Mouse (Mus musculus) liver, embryonic 15.5 days (tissue): ENCODE results near the gene Ccdc151. TPM values are rescaled to one million over a fixed set of nuclear protein-coding genes. Genes with fewer than 3 reads are reported as not detected.

Source experiments
- ATAC-seq: fragments of 200-750 bp; cut with Nextera tagmentation; 2 replicates; pipeline ENCODE4 v1.8.0; 2017; ENCODE audit warnings: moderate number of reproducible peaks, mild to moderate bottlenecking, moderate library complexity; ENCODE audit not compliant: insufficient read depth
- H3K27ac ChIP-seq: fragments of 300-500 bp; sonication (generic); replicated peaks from 2 replicates; pipeline ENCODE4 v1.5.1; 2015; ENCODE audit warnings: mild to moderate bottlenecking, inconsistent platforms
- H3K27me3 ChIP-seq: fragments of 300-500 bp; sonication (generic); 2 replicates; pipeline ENCODE4 v1.6.1; 2015; ENCODE audit warnings: mild to moderate bottlenecking, inconsistent platforms
- H3K36me3 ChIP-seq: fragments of 300-500 bp; sonication (generic); replicated peaks from 2 replicates; pipeline ENCODE4 v1.6.1; 2015; ENCODE audit warnings: moderate library complexity, mild to moderate bottlenecking, inconsistent platforms
- H3K4me1 ChIP-seq: fragments of 300-500 bp; sonication (generic); replicated peaks from 2 replicates; pipeline ENCODE4 v1.6.1; 2015; ENCODE audit warnings: inconsistent platforms
- H3K4me2 ChIP-seq: fragments of 300-500 bp; sonication (generic); 2 replicates; pipeline ENCODE4 v1.6.1; 2015; ENCODE audit warnings: moderate library complexity, mild to moderate bottlenecking, inconsistent platforms
- H3K4me3 ChIP-seq: fragments of 300-500 bp; sonication (generic); replicated peaks from 2 replicates; pipeline ENCODE4 v1.5.1; 2015; ENCODE audit warnings: mild to moderate bottlenecking, inconsistent platforms
- H3K9ac ChIP-seq: fragments of 300-500 bp; sonication (generic); 2 replicates; pipeline ENCODE4 v1.6.1; 2015; ENCODE audit warnings: moderate library complexity, mild to moderate bottlenecking, inconsistent platforms
- H3K9me3 ChIP-seq: fragments of 300-500 bp; sonication (generic); replicated peaks from 2 replicates; pipeline ENCODE4 v1.6.1; 2016; ENCODE audit warnings: inconsistent platforms
- WGBS: fragments of 180-500 bp; shearing (Covaris S2); methylation state at CpG from one replicate; pipeline ENCODE4 v1.1.7; 2015; ENCODE audit warnings: mixed read lengths; ENCODE audit not compliant: insufficient replicate concordance; 5-methylcytosine and 5-hydroxymethylcytosine counted together
- polyA plus RNA-seq: library from polyadenylated mRNA; unstranded; fragments of >200 nt; fragmentation: Nextera tagmentation; extraction: Ambion mirVana; gene quantifications from 2 replicates; pipeline ENCODE4 v1.2.1, GENCODE M21; 2015

The Ccdc151 gene
- polyA plus RNA-seq = not detected in 2 replicates

DNA sequence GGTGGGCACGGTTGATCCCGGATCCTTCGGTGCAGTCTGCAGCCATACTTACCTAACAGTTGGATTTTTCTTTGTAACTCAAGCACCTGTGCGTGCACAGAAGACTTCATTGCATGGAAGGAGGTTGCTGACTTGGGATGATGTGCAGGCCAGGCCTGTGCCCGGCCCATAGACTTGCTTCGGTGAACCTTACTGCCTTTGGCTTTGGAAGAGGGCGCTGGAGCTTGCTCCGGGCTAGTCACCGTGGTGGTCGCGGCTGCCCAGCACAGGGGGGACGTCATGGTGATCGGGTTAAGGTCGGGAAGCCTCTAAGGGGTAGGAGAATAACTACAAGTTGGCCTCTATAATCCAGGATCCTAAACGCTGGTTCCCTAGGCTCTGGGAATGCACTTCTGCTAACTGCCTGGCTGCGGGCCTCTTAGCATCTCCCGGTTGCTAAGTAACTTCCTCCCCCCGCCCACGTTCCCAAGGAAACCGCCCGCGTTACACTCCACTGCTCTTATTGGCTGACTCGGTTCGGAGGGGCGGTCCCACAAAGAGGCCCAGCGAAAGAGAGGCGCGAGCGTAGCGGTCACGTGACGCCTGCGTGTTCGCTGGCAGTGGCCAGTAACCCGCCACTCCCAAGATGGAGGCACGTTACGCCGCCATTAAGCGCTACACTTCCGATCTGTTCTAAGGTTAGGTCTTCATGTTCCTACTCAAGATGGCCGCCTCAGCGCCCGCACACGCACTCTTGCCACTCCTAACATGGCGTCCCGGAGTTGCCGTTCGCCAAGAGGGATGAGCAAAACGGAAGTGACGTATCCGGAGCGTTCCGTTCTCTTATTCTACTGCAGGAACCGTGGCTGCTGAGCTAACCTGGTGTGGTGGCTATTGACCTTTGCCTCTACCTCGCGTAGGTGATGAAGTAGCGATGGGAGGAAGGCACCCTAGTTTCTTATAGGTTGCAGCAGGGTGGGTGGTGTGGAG lies at the start of gene Ccdc151, which contains the start of gene Prkcsh:
Ccdc151 (minus strand) TSS at position 441 of the 969 bp plus-strand sequence.
Prkcsh (plus strand) TSS at position 613 of the 969 bp plus-strand sequence.
- peaks cover 34% of the 10 kb centered on the region for H3K36me3 ChIP-seq
- peak within 1 kb of the TSS; percentile 65 for H3K9ac ChIP-seq
- 6% methylated on average over 57 of the region's 57 CpGs for WGBS
- H3K4me3 ChIP-seq = peak within 1 kb of the TSS; percentile 74
- peak within 1 kb of the TSS; percentile 76 for H3K27ac ChIP-seq
- peaks cover 26% of the 10 kb centered on the region for H3K4me1 ChIP-seq
- H3K27me3 ChIP-seq = peaks cover 40% of the 10 kb centered on the region
- peak; percentile 99 for ATAC-seq
- peak within 1 kb of the TSS; percentile 88 for H3K4me2 ChIP-seq
- H3K9me3 ChIP-seq = no peaks in the 10 kb centered on the region

DNA sequence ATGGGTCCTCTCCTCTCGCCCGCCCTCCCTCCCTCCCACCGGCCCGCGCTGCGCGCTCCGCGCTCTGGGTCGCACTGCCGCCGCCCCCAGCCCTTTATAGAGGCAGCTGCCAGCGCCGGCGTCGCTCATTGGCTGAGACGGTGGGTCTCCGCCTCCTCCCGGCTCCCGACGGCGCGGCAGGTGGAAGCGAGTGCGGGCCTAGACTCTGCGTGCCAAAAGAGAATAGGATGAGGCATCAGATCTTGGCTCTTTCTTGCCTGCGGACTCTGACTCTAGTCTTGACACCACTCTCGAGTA lies 49.5 kb upstream of the Ccdc151 start, which contains the start of gene Elavl3:
Elavl3 (minus strand) TSS at position 66 of the 297 bp plus-strand sequence.
- no peak for ATAC-seq
- peak within 1 kb of the TSS; percentile 56 for H3K4me2 ChIP-seq

DNA sequence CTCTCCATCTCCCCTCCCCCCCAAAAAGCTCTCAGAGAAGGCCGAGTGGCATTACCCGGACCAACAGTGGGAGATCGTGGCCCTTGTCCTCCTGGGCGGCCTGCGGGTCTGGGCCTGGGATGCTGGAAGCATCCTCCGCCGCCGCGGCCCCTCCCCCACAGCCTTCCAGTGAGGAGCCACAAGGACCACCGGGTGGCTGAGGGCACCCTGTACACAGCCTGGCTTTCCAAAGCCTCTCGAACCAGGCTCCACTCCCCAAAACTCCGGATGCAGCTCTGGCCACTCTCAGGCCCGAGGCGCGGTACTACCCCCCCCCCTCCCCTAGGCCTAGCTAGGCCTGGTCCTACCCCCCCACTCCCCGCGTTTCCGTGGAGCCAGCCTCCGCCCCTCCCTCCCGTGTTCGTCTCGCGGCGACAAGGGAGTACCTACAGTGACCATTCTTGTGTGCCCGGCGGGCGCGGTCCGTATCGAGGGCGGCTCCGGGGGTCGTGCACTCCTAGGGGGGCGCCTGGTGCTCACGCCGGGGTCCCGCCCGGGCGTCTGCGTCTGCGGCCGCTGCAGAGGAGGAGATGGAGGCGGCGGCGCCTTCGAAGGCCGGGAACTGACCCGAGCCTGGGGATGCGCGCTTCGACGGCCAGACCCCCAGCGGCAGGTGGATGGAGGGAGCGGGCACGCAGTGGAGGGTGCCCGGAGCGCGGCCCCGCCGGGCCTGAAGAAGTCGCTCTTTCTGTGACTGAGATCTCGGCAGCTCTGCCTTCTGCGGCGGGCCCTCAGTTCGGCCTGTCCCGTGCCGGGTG lies 48.9 kb upstream of the Ccdc151 start:
- Histone ChIP-seq H3K9me3 (0 out of 2 replicates have a peak, but pooled peaks cover 3% of the 10 kb centered on the region), H3K9ac (no peak overlapping the region), H3K27ac (no peak overlapping the region), H3K4me3 (peak overlapping the region; percentile 33), H3K4me2 (peak overlapping the region; percentile 56), H3K4me1 (peaks cover 45% of the 10 kb centered on the region), H3K27me3 (peaks cover 91% of the 10 kb centered on the region), H3K36me3 (no peaks in the 10 kb centered on the region)
- ATAC-seq = no peak
- 2% methylated on average over 66 of the region's 67 CpGs for WGBS

More for the DNA sequence above, 49.5 kb upstream of the Ccdc151 start, which contains the start of gene Elavl3:
- H3K9ac ChIP-seq = no peak within 1 kb of the TSS
- no peak within 1 kb of the TSS for H3K27ac ChIP-seq
- H3K36me3 ChIP-seq = 0 out of 2 replicates have a peak, but pooled peaks cover 1% of the 10 kb centered on the region
- H3K27me3 ChIP-seq = peaks cover 91% of the 10 kb centered on the region
- peak within 1 kb of the TSS; percentile 33 for H3K4me3 ChIP-seq
- H3K9me3 ChIP-seq = 0 out of 2 replicates have a peak, but pooled peaks cover 3% of the 10 kb centered on the region
- peaks cover 45% of the 10 kb centered on the region for H3K4me1 ChIP-seq
- 2% methylated on average over 28 of the region's 28 CpGs for WGBS

DNA sequence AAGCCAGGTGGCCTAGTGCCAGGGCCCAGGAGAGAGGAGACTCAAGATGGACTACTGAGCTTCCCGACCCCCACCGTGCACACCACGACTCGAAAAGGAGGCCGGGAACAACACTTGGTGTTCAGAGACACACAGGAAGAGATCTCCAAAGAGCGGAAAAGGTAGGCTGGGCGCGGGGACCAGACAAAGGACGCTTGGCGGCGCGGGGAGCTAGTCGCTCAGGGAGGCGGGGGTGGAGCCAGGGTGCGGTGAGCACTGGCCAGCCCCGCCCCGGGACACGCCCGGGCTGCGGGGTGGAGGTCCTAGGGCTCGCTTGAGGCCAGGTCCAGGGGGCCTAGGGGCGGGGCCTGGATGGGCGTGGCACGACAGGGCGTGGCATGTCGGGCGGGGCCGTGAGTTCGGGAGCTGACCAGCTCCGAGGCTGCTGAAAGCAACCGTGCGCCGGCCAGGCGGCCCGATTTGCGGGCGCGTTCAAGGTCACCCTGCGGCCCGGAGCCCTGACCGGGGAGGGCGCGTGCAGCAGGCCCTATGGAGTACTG lies 48.0 kb upstream of the Ccdc151 start:
- 3% methylated on average over 43 of the region's 43 CpGs for WGBS
- Histone ChIP-seq H3K27me3 (peaks cover 92% of the 10 kb centered on the region), H3K36me3 (no peaks in the 10 kb centered on the region)

DNA sequence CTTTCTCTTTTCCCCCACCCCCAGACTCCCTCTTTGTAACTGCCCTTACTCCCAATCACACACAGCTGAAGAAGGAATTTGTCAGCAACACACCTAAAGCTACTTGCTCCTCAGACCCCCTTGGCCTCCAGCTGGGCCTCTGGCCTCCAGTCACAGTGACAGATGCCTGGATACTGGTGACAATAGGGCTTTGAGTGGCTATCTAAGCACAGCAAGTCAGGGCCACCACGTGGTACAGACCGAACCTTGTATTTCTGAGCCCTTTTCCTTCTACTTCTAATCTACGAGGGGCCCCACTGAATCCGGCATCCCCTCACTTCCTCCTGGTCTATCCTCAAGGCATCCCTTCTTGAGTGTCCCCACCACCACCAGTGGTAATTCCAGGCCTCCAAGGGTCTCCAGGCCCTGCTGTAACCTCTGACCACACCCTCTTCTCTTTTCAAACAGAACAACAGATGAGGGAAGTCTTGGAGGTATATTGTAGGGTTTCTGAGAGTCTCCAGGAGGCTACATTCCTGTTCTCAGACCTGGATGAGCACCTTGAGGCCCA lies 47.4 kb upstream of the Ccdc151 start:
- H3K27ac ChIP-seq = no peak overlapping the region
- ATAC-seq = no peak
- no peak overlapping the region for H3K9ac ChIP-seq
- H3K27me3 ChIP-seq = peaks cover 91% of the 10 kb centered on the region
- H3K36me3 ChIP-seq = no peaks in the 10 kb centered on the region
- peaks cover 39% of the 10 kb centered on the region for H3K4me1 ChIP-seq
- H3K4me2 ChIP-seq = no peak overlapping the region
- H3K9me3 ChIP-seq = 0 out of 2 replicates have a peak, but pooled peaks cover 3% of the 10 kb centered on the region
- H3K4me3 ChIP-seq = no peak overlapping the region
- WGBS = 41% methylated on average over 4 of the region's 4 CpGs

More for the DNA sequence above, 48.0 kb upstream of the Ccdc151 start:
- Histone ChIP-seq H3K9me3 (0 out of 2 replicates have a peak, but pooled peaks cover 3% of the 10 kb centered on the region), H3K4me2 (peak overlapping the region; percentile 56), H3K9ac (no peak overlapping the region), H3K4me1 (peaks cover 45% of the 10 kb centered on the region), H3K4me3 (peak overlapping the region; percentile 33), H3K27ac (no peak overlapping the region)
- ATAC-seq = peak; percentile 56

DNA sequence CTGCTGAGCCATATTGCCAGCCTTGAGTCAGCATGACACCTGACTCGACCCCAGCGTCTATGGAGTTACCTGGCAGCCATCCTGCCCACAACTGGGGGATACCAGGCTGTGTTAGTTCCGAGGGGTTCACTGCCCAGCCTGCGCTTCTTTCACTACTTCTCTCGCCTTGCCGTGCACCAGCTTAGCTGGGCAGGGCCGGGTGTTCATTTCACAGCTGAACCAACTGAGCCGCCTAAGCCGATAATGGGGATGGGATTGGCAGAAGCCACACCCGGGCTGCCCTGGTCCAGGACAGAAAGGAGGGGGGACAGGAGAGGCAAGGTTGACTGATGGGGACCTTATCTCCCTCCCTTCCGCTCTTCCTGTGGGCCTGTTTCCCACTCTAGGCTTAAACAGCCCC lies 46.9 kb upstream of the Ccdc151 start:
- Histone ChIP-seq H3K4me3 (no peak overlapping the region), H3K9me3 (0 out of 2 replicates have a peak, but pooled peaks cover 3% of the 10 kb centered on the region), H3K36me3 (no peaks in the 10 kb centered on the region), H3K9ac (no peak overlapping the region), H3K4me2 (no peak overlapping the region), H3K27me3 (peaks cover 91% of the 10 kb centered on the region), H3K27ac (no peak overlapping the region), H3K4me1 (peaks cover 35% of the 10 kb centered on the region)
- whole genome bisulfite sequencing = 61% methylated on average over 11 of the region's 11 CpGs
- no peak for ATAC-seq

DNA sequence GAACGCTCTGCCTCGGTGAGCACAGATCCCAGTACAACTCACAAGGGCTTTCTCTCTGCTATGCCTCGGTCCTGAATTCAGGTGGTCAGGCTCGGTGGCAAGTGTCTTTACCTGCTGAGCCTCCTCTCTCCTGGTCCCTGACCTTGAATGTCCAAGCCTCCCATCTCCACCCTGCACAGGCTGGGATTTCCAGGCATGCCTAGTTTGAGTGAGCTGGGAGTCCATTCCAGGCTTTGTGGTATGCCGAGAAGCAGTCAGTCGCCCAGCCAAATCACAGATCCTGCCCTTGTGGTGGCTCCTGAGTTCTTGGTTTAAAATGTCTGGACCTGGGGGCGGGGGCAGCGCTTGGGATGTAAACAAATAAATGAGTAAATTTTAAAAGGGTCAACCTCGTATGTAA lies 44.9 kb upstream of the Ccdc151 start:
- peaks cover 73% of the 10 kb centered on the region for H3K27me3 ChIP-seq
- H3K36me3 ChIP-seq = no peaks in the 10 kb centered on the region
- ATAC-seq = no peak
- H3K9me3 ChIP-seq = 0 out of 2 replicates have a peak, but pooled peaks cover 3% of the 10 kb centered on the region
- 31% methylated on average over 9 of the region's 9 CpGs for WGBS
- H3K4me3 ChIP-seq = no peak overlapping the region
- H3K27ac ChIP-seq = no peak overlapping the region
- no peak overlapping the region for H3K9ac ChIP-seq
- no peak overlapping the region for H3K4me2 ChIP-seq
- peaks cover 32% of the 10 kb centered on the region for H3K4me1 ChIP-seq

DNA sequence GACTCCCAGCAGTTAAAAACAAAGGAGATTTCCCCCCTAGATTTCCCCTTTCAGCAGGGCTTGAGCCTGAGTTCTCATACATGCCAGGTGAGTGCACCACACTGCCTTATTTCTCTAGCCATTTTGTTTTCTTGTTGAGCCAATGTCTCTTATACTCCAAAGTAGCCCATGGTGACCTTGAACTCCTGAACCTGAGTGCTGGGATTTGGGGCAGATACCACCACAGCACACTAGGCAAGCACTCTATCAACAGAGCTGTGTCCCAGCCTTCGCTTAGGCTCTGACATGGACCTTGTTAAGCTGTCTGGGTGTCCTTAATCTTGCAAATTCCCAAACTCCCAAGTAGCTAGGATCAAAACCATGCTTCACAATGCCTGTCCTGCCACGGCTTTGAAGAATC lies 39.4 kb upstream of the Ccdc151 start:
- no peaks in the 10 kb centered on the region for H3K36me3 ChIP-seq
- WGBS = 39% methylated on average over 2 of the region's 2 CpGs
- no peak overlapping the region for H3K4me3 ChIP-seq
- no peaks in the 10 kb centered on the region for H3K9me3 ChIP-seq
- H3K4me1 ChIP-seq = no peaks in the 10 kb centered on the region
- H3K9ac ChIP-seq = no peak overlapping the region
- no peak overlapping the region for H3K27ac ChIP-seq
- H3K4me2 ChIP-seq = no peak overlapping the region
- H3K27me3 ChIP-seq = peaks cover 26% of the 10 kb centered on the region
- ATAC-seq = no peak

DNA sequence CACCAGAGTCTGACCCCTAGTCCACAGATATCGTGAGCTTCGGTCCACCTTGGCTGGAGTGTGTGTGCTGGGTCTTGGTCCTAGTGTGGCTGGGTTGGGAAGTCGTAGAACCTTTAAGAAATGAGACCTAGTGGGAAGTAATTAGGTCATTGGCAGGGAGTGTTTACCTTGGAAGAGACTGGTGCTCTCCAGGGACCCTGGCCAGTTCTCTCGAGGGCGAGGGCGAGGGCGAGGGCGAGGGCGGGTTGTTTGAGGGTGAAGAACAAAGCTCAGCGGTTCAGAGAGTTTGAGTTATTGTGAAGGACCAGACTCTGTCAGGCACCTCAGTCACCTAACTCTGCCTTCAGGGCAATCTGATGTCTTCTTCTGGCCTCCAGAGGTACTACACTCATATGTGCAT lies 35.4 kb upstream of the Ccdc151 start:
- no peak overlapping the region for H3K27ac ChIP-seq
- 56% methylated on average over 10 of the region's 10 CpGs for WGBS
- no peak for ATAC-seq
- no peaks in the 10 kb centered on the region for H3K4me1 ChIP-seq
- no peaks in the 10 kb centered on the region for H3K36me3 ChIP-seq
- no peaks in the 10 kb centered on the region for H3K9me3 ChIP-seq
- no peak overlapping the region for H3K9ac ChIP-seq
- H3K4me3 ChIP-seq = no peak overlapping the region
- H3K4me2 ChIP-seq = no peak overlapping the region
- peaks cover 17% of the 10 kb centered on the region for H3K27me3 ChIP-seq

DNA sequence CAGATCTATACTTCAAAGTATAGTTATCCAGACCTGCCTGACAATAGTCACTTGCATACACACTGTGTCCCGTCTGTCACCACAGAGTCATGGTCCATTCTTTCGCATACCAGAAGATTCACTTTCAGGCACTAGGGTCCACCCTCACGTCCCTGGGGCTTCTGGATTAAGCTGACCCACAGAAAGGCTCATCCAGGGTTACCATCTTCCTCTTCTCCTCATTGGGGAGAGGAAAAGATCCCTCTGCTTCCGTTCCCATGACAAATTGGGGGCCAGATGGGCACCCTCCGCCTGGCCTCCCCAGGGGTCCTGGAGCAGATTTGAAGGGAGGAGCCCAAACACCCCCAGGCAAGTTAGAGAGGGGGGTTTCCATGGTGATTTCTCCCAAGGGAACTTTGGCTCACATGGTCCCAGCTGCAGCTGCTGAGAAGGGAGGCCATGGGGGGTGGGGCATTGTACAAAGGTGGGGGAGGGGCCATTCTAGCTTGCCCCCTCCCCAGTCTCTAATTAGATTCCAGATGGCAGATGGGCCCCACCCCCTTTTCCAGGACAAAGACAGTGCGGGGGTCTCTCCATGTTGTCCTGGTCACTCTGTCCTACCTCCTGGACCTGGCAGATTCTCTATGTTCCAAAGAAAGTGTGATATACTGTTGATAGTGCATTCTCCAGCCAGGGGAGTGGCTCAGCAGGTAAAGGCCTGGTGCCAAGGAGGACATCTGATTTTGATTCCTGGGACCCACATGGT lies 33.0 kb upstream of the Ccdc151 start:
- Histone ChIP-seq H3K27ac (no peak overlapping the region), H3K4me1 (no peaks in the 10 kb centered on the region), H3K27me3 (peaks cover 14% of the 10 kb centered on the region), H3K4me3 (no peak overlapping the region), H3K9me3 (no peaks in the 10 kb centered on the region), H3K36me3 (no peaks in the 10 kb centered on the region), H3K9ac (no peak overlapping the region), H3K4me2 (no peak overlapping the region)
- ATAC-seq = no peak
- 50% methylated on average over 6 of the region's 6 CpGs for WGBS
